Mouse (Mus musculus) MEL (cell line): ENCODE measurements around the gene Ephb6. TPM values are rescaled to one million over a fixed set of nuclear protein-coding genes. Genes with fewer than 3 reads are reported as not detected.

ENCODE experiments used
- DNase-seq: peaks from one replicate; pipeline ENCODE4 v3.0.0; 2011; ENCODE audit warnings: low read depth, low spot score
- H3K27ac ChIP-seq: 2 replicates; pipeline ENCODE4 v1.5.1; 2012; ENCODE audit warnings: low read depth, mild to moderate bottlenecking, control low read depth, low read length, moderate library complexity; ENCODE audit not compliant: control insufficient read depth
- H3K27me3 ChIP-seq, 2 experiments: fragments of 150-350 bp in 1 of 2; sonication (generic) in 1 of 2; 2 replicates each; pipeline ENCODE4 v1.6.1; 2012; ENCODE audit warnings: low read length in 2 of 2, mild to moderate bottlenecking in 2 of 2, improper control_type of control experiment in 1 of 2, moderate library complexity in 1 of 2; ENCODE audit not compliant: insufficient read depth in 2 of 2, control insufficient read depth in 1 of 2
- H3K36me3 ChIP-seq, 2 experiments: 2 replicates each; pipeline ENCODE4 v1.6.1; 2012 to 2014; ENCODE audit warnings: low read length in 2 of 2, improper control_type of control experiment in 1 of 2, inconsistent platforms in 1 of 2, mild to moderate bottlenecking in 1 of 2; ENCODE audit not compliant: insufficient read depth in 2 of 2, control insufficient read depth in 1 of 2
- H3K4me1 ChIP-seq, 2 experiments: fragments of 150-350 bp in 1 of 2; sonication (generic) in 1 of 2; 2 replicates each; pipeline ENCODE4 v1.6.1; 2012; ENCODE audit warnings: low read length in 2 of 2, improper control_type of control experiment in 1 of 2, mild to moderate bottlenecking in 1 of 2; ENCODE audit not compliant: insufficient read depth in 2 of 2, control insufficient read depth in 1 of 2
- H3K4me3 ChIP-seq, 2 experiments: fragments of 150-350 bp in 1 of 2; sonication (generic) in 1 of 2; 2 replicates each; pipeline ENCODE4 v1.5.1; 2012; ENCODE audit warnings: low read depth in 2 of 2, low read length in 2 of 2, mild to moderate bottlenecking in 2 of 2, moderate library complexity in 2 of 2, control low read depth in 1 of 2, improper control_type of control experiment in 1 of 2; ENCODE audit not compliant: control insufficient read depth in 1 of 2, insufficient read depth in 1 of 2
- H3K79me2 ChIP-seq: 2 replicates; pipeline ENCODE4 v1.6.1; 2012; ENCODE audit warnings: mild to moderate bottlenecking, low read length, moderate library complexity; ENCODE audit not compliant: control insufficient read depth, poor library complexity, insufficient read depth
- H3K9ac ChIP-seq: 2 replicates; pipeline ENCODE4 v1.6.1; 2012; ENCODE audit warnings: low read depth, mild to moderate bottlenecking, control low read depth, low read length, moderate library complexity; ENCODE audit not compliant: control insufficient read depth, poor library complexity, severe bottlenecking
- H3K9me3 ChIP-seq: fragments of 150-350 bp; sonication (generic); replicated peaks from 2 replicates; pipeline ENCODE4 v1.6.1; 2012; ENCODE audit warnings: mild to moderate bottlenecking, low read length, improper control_type of control experiment, moderate library complexity; ENCODE audit not compliant: insufficient read depth
- CHD1 ChIP-seq: IDR thresholded peaks from 2 replicates; pipeline ENCODE4 v1.6.1; 2012; ENCODE audit warnings: low read depth, mild to moderate bottlenecking, inconsistent platforms, low read length, improper control_type of control experiment
- CTCF ChIP-seq, 3 experiments: IDR thresholded peaks in 2 of 3; conservative IDR thresholded peaks in 1 of 3; 2 replicates each; pipeline ENCODE4 v1.5.1; 2011 to 2012; ENCODE audit warnings: low read length in 3 of 3, low read depth in 2 of 3, mild to moderate bottlenecking in 2 of 3, improper control_type of control experiment in 1 of 3, inconsistent platforms in 1 of 3, mixed read lengths in 1 of 3, moderate library complexity in 1 of 3; ENCODE audit not compliant: control insufficient read depth in 1 of 3, insufficient read depth in 1 of 3, poor library complexity in 1 of 3, severe bottlenecking in 1 of 3
- E2F4 ChIP-seq: IDR thresholded peaks from 2 replicates; pipeline ENCODE4 v1.6.1; 2011; ENCODE audit warnings: low read depth, low read length, improper control_type of control experiment, borderline replicate concordance
- EP300 ChIP-seq, 2 experiments: IDR thresholded peaks; 2 replicates each; pipeline ENCODE4 v1.6.1; 2011; ENCODE audit warnings: improper control_type of control experiment in 2 of 2, low read length in 2 of 2, low read depth in 1 of 2, mild to moderate bottlenecking in 1 of 2
- ETS1 ChIP-seq: IDR thresholded peaks from 2 replicates; pipeline ENCODE4 v1.6.1; 2012; ENCODE audit warnings: low read depth, mild to moderate bottlenecking, inconsistent platforms, low read length, improper control_type of control experiment, moderate library complexity
- GABPA ChIP-seq: IDR thresholded peaks from 2 replicates; pipeline ENCODE4 v1.6.1; 2012; ENCODE audit warnings: low read depth, mild to moderate bottlenecking, inconsistent platforms, low read length, improper control_type of control experiment, moderate library complexity
- MAFK ChIP-seq: IDR thresholded peaks from 2 replicates; pipeline ENCODE4 v1.6.1; 2011; ENCODE audit warnings: low read depth, mild to moderate bottlenecking, low read length, improper control_type of control experiment, borderline replicate concordance
- MAX ChIP-seq: IDR thresholded peaks from 2 replicates; pipeline ENCODE4 v1.6.1; 2011; ENCODE audit warnings: low read length, improper control_type of control experiment
- MXI1 ChIP-seq: IDR thresholded peaks from 2 replicates; pipeline ENCODE4 v1.6.1; 2011; ENCODE audit warnings: mild to moderate bottlenecking, low read depth, low read length, improper control_type of control experiment
- NELFE ChIP-seq: IDR thresholded peaks from 2 replicates; pipeline ENCODE4 v1.6.1; 2011; ENCODE audit warnings: low read depth, low read length, improper control_type of control experiment
- POLR2AphosphoS2 ChIP-seq: IDR thresholded peaks from 2 replicates; pipeline ENCODE4 v1.6.1; 2011; ENCODE audit warnings: low read length, improper control_type of control experiment
- POLR2AphosphoS5 ChIP-seq: IDR thresholded peaks from 2 replicates; pipeline ENCODE4 v1.6.1; 2012; ENCODE audit warnings: low read depth, borderline replicate concordance, mild to moderate bottlenecking, inconsistent platforms, low read length, moderate library complexity, mixed read lengths
- SMC3 ChIP-seq: IDR thresholded peaks from 2 replicates; pipeline ENCODE4 v1.6.1; 2011; ENCODE audit warnings: low read depth, low read length, improper control_type of control experiment
- TAL1 ChIP-seq: IDR thresholded peaks from 2 replicates; pipeline ENCODE4 v1.6.1; 2012; ENCODE audit warnings: mild to moderate bottlenecking, inconsistent platforms, low read length, moderate library complexity, mixed read lengths
- TBP ChIP-seq: IDR thresholded peaks from 2 replicates; pipeline ENCODE4 v1.8.0; 2011; ENCODE audit warnings: low read depth, low read length, improper control_type of control experiment
- TCF12 ChIP-seq: IDR thresholded peaks from 2 replicates; pipeline ENCODE4 v1.6.1; 2014; ENCODE audit warnings: low read depth, mild to moderate bottlenecking, inconsistent platforms, low read length, improper control_type of control experiment, moderate library complexity
- USF1 ChIP-seq: IDR thresholded peaks from 2 replicates; pipeline ENCODE4 v1.6.1; 2014; ENCODE audit warnings: low read depth, mild to moderate bottlenecking, inconsistent platforms, low read length, improper control_type of control experiment, moderate library complexity
- ZC3H11A ChIP-seq: IDR thresholded peaks from 2 replicates; pipeline ENCODE4 v1.6.1; 2012; ENCODE audit warnings: low read depth, mild to moderate bottlenecking, inconsistent platforms, low read length, improper control_type of control experiment
- ZKSCAN1 ChIP-seq: IDR thresholded peaks from 2 replicates; pipeline ENCODE4 v1.6.1; 2012; ENCODE audit warnings: low read depth, mild to moderate bottlenecking, inconsistent platforms, low read length, improper control_type of control experiment, moderate library complexity
- ZMIZ1 ChIP-seq: IDR thresholded peaks from 2 replicates; pipeline ENCODE4 v1.6.1; 2012; ENCODE audit warnings: low read depth, mild to moderate bottlenecking, inconsistent platforms, low read length, improper control_type of control experiment, moderate library complexity
- ZNF384 ChIP-seq: IDR thresholded peaks from 2 replicates; pipeline ENCODE4 v1.6.1; 2012; ENCODE audit warnings: low read depth, mild to moderate bottlenecking, inconsistent platforms, low read length, improper control_type of control experiment
- polyA plus RNA-seq, 2 experiments: library from polyadenylated mRNA; stranded (reverse) in 1 of 2; unstranded in 1 of 2; fragments of >175 nt in 1 of 2; fragments of >200 nt in 1 of 2; gene quantifications; 2 replicates each; pipeline versions ENCODE4 v1.2.1 to v1.2.4; 2012; ENCODE audit warnings: low replicate concordance in 2 of 2, low read depth in 1 of 2; ENCODE audit not compliant: insufficient read length in 2 of 2, insufficient read depth in 1 of 2, missing spikeins in 1 of 2
- total RNA-seq: library from RNA; depleted of rRNA; stranded (reverse); fragments of 300-350 nt; gene quantifications from 2 replicates; pipeline ENCODE4 v1.2.3, GENCODE M21; 2012

Ephb6 gene
- total and polyA plus RNA-seq, 3 experiments, result 1.0 to 5.2 TPM; not detected in 1

DNA sequence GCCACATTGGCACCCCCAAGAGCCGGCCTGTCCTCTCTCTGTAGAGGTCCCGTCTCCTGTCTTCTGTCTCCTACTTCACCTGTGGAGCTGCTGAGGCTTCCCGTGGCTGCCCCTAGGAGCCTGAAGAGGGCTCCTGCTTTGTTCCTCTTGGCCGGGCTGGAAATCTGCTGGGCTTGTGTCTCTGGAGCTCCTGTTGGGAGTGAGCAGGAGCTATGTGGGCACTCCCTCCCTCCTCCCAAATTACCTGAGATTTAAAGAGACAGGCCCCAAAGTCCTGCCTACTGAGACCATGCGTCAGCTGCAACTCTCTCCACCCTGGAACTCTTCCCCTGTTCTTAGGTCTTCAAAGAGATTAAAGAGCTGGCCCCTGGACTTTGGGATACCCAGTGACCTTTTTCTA lies 30.9 kb downstream of the Ephb6 start, which contains the start of gene Trpv6:
Gene Trpv6 (minus strand): TSS at position 228 of the 400 bp plus-strand sequence.
- no peak for DNase-seq
- Histone ChIP-seq H3K79me2 (no peaks in the 10 kb centered on the region), H3K27me3 (no peaks in the 10 kb centered on the region; a peak in 1 of 4 replicates), H3K27ac (no peak within 1 kb of the TSS), H3K36me3 (no peaks in the 10 kb centered on the region), H3K4me3 (no peak within 1 kb of the TSS), H3K9me3 (no peaks in the 10 kb centered on the region), H3K4me1 (no peaks in the 10 kb centered on the region), H3K9ac (no peak within 1 kb of the TSS)
- TF ChIP-seq E2F4 (no peak), ZC3H11A (no peak), CHD1 (no peak), ZMIZ1 (no peak), ETS1 (no peak), TBP (no peak), TAL1 (no peak), GABPA (no peak), TCF12 (no peak), POLR2AphosphoS5 (no peak), USF1 (no peak), ZKSCAN1 (no peak), CTCF (IDR thresholded peaks at IDR 0.05 in 2 of 3, conservative IDR thresholded peaks at IDR 0.05 in 1 of 3; ENCODE audit: control insufficient read depth in 1 of 3, insufficient read depth in 1 of 3, low read depth in 2 of 3, low read length in 3 of 3, poor library complexity in 1 of 3, severe bottlenecking in 1 of 3) (no peak), MAX (no peak), MAFK (no peak), EP300 (IDR thresholded peaks at IDR 0.05; ENCODE audit: low read depth in 1 of 2, low read length in 2 of 2) (no peak), POLR2AphosphoS2 (no peak), SMC3 (no peak), NELFE (no peak)

DNA sequence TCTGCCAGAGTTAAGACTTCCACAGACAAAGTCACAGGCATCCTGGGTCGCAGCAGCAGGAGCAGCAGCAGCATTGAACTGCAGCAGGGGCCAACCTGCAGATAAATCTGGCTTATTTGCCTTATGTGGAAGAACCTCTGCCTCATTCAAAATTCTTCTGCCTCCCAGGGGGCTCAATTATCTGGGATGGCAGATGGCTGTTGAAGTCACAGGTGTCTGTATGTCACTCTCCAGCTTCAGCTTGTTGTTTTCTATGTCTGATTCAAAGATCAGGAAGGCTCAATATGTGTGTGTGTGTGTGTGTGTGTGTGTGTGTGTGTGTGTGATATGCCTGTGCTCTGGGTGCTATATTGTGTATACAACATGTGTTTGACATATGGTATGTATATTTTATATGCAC lies 32.1 kb downstream of the Ephb6 start:
- Histone ChIP-seq H3K4me1 (no peaks in the 10 kb centered on the region), H3K4me3 (no peak overlapping the region), H3K79me2 (no peaks in the 10 kb centered on the region), H3K9me3 (no peaks in the 10 kb centered on the region), H3K9ac (no peak overlapping the region), H3K36me3 (no peaks in the 10 kb centered on the region), H3K27me3 (no peaks in the 10 kb centered on the region; a peak in 1 of 4 replicates), H3K27ac (no peak overlapping the region)
- no peak for DNase-seq
- no peak for TF ChIP-seq ZKSCAN1
- TF ChIP-seq ZNF384, result no peak
- no peak for TF ChIP-seq EP300 (IDR thresholded peaks at IDR 0.05; ENCODE audit: low read depth in 1 of 2, low read length in 2 of 2)
- no peak for TF ChIP-seq MXI1
